Comparison of ENCODE assay signal across 8 mouse cellular contexts in genomic region chrX:99111088-99111724, GRCm38 (mm10). TPM values are rescaled to one million over a fixed set of nuclear protein-coding genes. Genes with fewer than 3 reads are reported as not detected.
DNase-seq lines count a peak whose midpoint lies in the region; ATAC-seq and TF ChIP-seq lines count a peak whose summit lies in the region.
"Not testable (repeated sequence)": the region's sequence is repeated elsewhere in the genome, so short reads cannot be mapped to it uniquely, and the experiment has no call there.

No protein-coding gene starts in this region.

- not testable (repeated sequence) for TF ChIP-seq EP300 in stomach, postnatal 0 days (optimal IDR thresholded peaks at IDR 0.05)

- not testable (repeated sequence) for TF ChIP-seq CTCF in stomach, postnatal 0 days (IDR thresholded peaks at IDR 0.05; ENCODE audit: low read depth)

- H3K27ac ChIP-seq in embryonic facial prominence, embryonic 11.5 days (replicated peaks; ENCODE audit: low read depth, low read length); forebrain, embryonic 14.5 days (ENCODE audit: low read depth, low read length); heart, embryonic 15.5 days; hindbrain, embryonic 16.5 days (ENCODE audit: low read depth, low read length); limb, embryonic 11.5 days (replicated peaks; ENCODE audit: low read depth, low read length); lung, embryonic 15.5 days; midbrain, embryonic 16.5 days (ENCODE audit: low read length); stomach, postnatal 0 days (replicated peaks): not testable (repeated sequence)

- not testable (repeated sequence) for H3K4me3 ChIP-seq in embryonic facial prominence, embryonic 11.5 days (ENCODE audit: low read depth, low read length); forebrain, embryonic 14.5 days (ENCODE audit: low read depth, low read length); heart, embryonic 15.5 days; hindbrain, embryonic 16.5 days (ENCODE audit: low read length); limb, embryonic 11.5 days (ENCODE audit: low read depth, low read length); lung, embryonic 15.5 days; midbrain, embryonic 16.5 days (ENCODE audit: low read depth, low read length); stomach, postnatal 0 days (ENCODE audit: low read depth, low read length)

- H3K9ac ChIP-seq in embryonic facial prominence, embryonic 11.5 days (replicated peaks; ENCODE audit: low read length); forebrain, embryonic 14.5 days (ENCODE audit: low read length); heart, embryonic 15.5 days; hindbrain, embryonic 16.5 days (ENCODE audit: low read depth, low read length); limb, embryonic 11.5 days (ENCODE audit: low read length); lung, embryonic 15.5 days; midbrain, embryonic 16.5 days (ENCODE audit: low read depth, low read length); stomach, postnatal 0 days (ENCODE audit: low read length): not testable (repeated sequence)

- H3K4me2 ChIP-seq in embryonic facial prominence, embryonic 11.5 days (ENCODE audit: low read depth, low read length); forebrain, embryonic 14.5 days (ENCODE audit: low read length); heart, embryonic 15.5 days; hindbrain, embryonic 16.5 days (ENCODE audit: low read length); limb, embryonic 11.5 days (ENCODE audit: low read depth, severe bottlenecking); lung, embryonic 15.5 days; midbrain, embryonic 16.5 days (ENCODE audit: low read length); stomach, postnatal 0 days (replicated peaks; ENCODE audit: low read depth): not testable (repeated sequence)

- not testable (repeated sequence) for DNase-seq in embryonic facial prominence, embryonic 11.5 days (ENCODE audit: low spot score); forebrain, embryonic 14.5 days (ENCODE audit: low spot score); limb, embryonic 11.5 days (ENCODE audit: low spot score); stomach, postnatal 0 days (ENCODE audit: low spot score)

- not testable (repeated sequence) for H3K27me3 ChIP-seq in embryonic facial prominence, embryonic 11.5 days (ENCODE audit: control insufficient read depth, insufficient read depth, low read length); forebrain, embryonic 14.5 days (replicated peaks; ENCODE audit: control insufficient read depth, insufficient read depth, low read length); heart, embryonic 15.5 days; hindbrain, embryonic 16.5 days (replicated peaks; ENCODE audit: control insufficient read depth, insufficient read depth, low read length); limb, embryonic 11.5 days (ENCODE audit: control insufficient read depth, insufficient read depth, low read length); lung, embryonic 15.5 days; midbrain, embryonic 16.5 days (ENCODE audit: control insufficient read depth, insufficient read depth, low read depth, low read length); stomach, postnatal 0 days (ENCODE audit: control insufficient read depth, insufficient read depth, low read length)

- not testable (repeated sequence) for H3K9me3 ChIP-seq in embryonic facial prominence, embryonic 11.5 days (replicated peaks; ENCODE audit: control insufficient read depth, low read length); forebrain, embryonic 14.5 days (replicated peaks; ENCODE audit: control insufficient read depth, low read length); heart, embryonic 15.5 days (replicated peaks); hindbrain, embryonic 16.5 days (ENCODE audit: control insufficient read depth, low read length); limb, embryonic 11.5 days (ENCODE audit: control insufficient read depth, low read length); lung, embryonic 15.5 days; midbrain, embryonic 16.5 days (replicated peaks; ENCODE audit: control insufficient read depth, low read length, poor library complexity, severe bottlenecking); stomach, postnatal 0 days (ENCODE audit: control insufficient read depth, low read length)

- WGBS in embryonic facial prominence, embryonic 11.5 days = 67% methylated on average over 5 of the region's 10 CpGs
- WGBS in forebrain, embryonic 14.5 days = 79% methylated on average over 4 of the region's 10 CpGs
- WGBS in heart, embryonic 15.5 days = 83% methylated on average over 7 of the region's 10 CpGs
- 63% methylated on average over 3 of the region's 10 CpGs for WGBS in hindbrain, embryonic 16.5 days
- 78% methylated on average over 6 of the region's 10 CpGs for WGBS in limb, embryonic 11.5 days
- 72% methylated on average over 6 of the region's 10 CpGs for WGBS in lung, embryonic 15.5 days
- WGBS in midbrain, embryonic 16.5 days = 69% methylated on average over 5 of the region's 10 CpGs
- 70% methylated on average over 7 of the region's 10 CpGs for WGBS in stomach, postnatal 0 days

- ATAC-seq in embryonic facial prominence, embryonic 11.5 days (replicated peaks; ENCODE audit: insufficient number of reproducible peaks, low FRiP score, low TSS enrichment, low read depth) = peak; percentile 75
- ATAC-seq in forebrain, embryonic 14.5 days = peak; percentile 52
- ATAC-seq in heart, embryonic 15.5 days (replicated peaks; ENCODE audit: insufficient number of reproducible peaks, insufficient read depth, low FRiP score, low read depth) = peak; percentile 53; the same call in 1 of the 2 replicates
- peak; percentile 34; the same call in 1 of the 2 replicates for ATAC-seq in hindbrain, embryonic 16.5 days
- 0 out of 2 replicates have a peak, but pooled peaks have one; percentile 68 for ATAC-seq in limb, embryonic 11.5 days (ENCODE audit: insufficient number of reproducible peaks, low FRiP score, low TSS enrichment, low read depth)
- ATAC-seq in lung, embryonic 15.5 days (ENCODE audit: borderline replicate concordance, extremely low read depth, low FRiP score, low TSS enrichment) = peak; percentile 46; the same call in 1 of the 2 replicates
- ATAC-seq in midbrain, embryonic 16.5 days = 0 out of 2 replicates have a peak, but pooled peaks have one; percentile 11
- ATAC-seq in stomach, postnatal 0 days (ENCODE audit: low FRiP score, low TSS enrichment) = peak; percentile 64; the same call in 1 of the 2 replicates

- H3K36me3 ChIP-seq in embryonic facial prominence, embryonic 11.5 days (replicated peaks; ENCODE audit: control insufficient read depth, insufficient read depth, low read depth, low read length); forebrain, embryonic 14.5 days (ENCODE audit: control insufficient read depth, insufficient read depth, low read length); heart, embryonic 15.5 days; hindbrain, embryonic 16.5 days (ENCODE audit: control insufficient read depth, insufficient read depth, low read length); limb, embryonic 11.5 days (ENCODE audit: control insufficient read depth, insufficient read depth, low read length); lung, embryonic 15.5 days; midbrain, embryonic 16.5 days (ENCODE audit: control insufficient read depth, insufficient read depth, low read length); stomach, postnatal 0 days (ENCODE audit: control insufficient read depth, insufficient read depth, low read length): not testable (repeated sequence)

- not testable (repeated sequence) for H3K4me1 ChIP-seq in embryonic facial prominence, embryonic 11.5 days (ENCODE audit: control insufficient read depth, insufficient read depth, low read length); forebrain, embryonic 14.5 days (ENCODE audit: control insufficient read depth, insufficient read depth, low read length); heart, embryonic 15.5 days (replicated peaks); hindbrain, embryonic 16.5 days (ENCODE audit: control insufficient read depth, insufficient read depth, low read depth, low read length); limb, embryonic 11.5 days (ENCODE audit: control insufficient read depth, insufficient read depth, low read length); lung, embryonic 15.5 days; midbrain, embryonic 16.5 days (ENCODE audit: control insufficient read depth, insufficient read depth, low read length); stomach, postnatal 0 days (replicated peaks; ENCODE audit: control insufficient read depth, insufficient read depth)

RNA-seq across cellular contexts. Expression of gene Efnb1, which starts 24.7 kb away (rescaled TPM):
- 26.0 and 31.6 TPM in 2 replicates for polyA plus RNA-seq in embryonic facial prominence, embryonic 11.5 days (2014; fragmentation: Nextera tagmentation; extraction: Ambion mirVana)
- 44.4 and 46.5 TPM in 2 replicates for polyA plus RNA-seq in forebrain, embryonic 14.5 days (2014; fragmentation: Nextera tagmentation; extraction: Ambion mirVana)
- 20.0 and 28.0 TPM in 2 replicates for polyA plus RNA-seq in heart, embryonic 15.5 days (2015; fragmentation: Nextera tagmentation; extraction: Ambion mirVana)
- 16.0 and 19.5 TPM in 2 replicates for polyA plus RNA-seq in hindbrain, embryonic 16.5 days (2015; fragmentation: Nextera tagmentation; extraction: Ambion mirVana)
- 39.3 and 45.7 TPM in 2 replicates for polyA plus RNA-seq in limb, embryonic 11.5 days (2014; fragmentation: Nextera tagmentation; extraction: Ambion mirVana)
- 44.1 and 47.3 TPM in 2 replicates for polyA plus RNA-seq in lung, embryonic 15.5 days (2015; fragmentation: Nextera tagmentation; extraction: Ambion mirVana)
- 15.6 and 19.6 TPM in 2 replicates for polyA plus RNA-seq in midbrain, embryonic 16.5 days (2015; fragmentation: Nextera tagmentation; extraction: Ambion mirVana)
- 18.3 and 19.3 TPM in 2 replicates for polyA plus RNA-seq in stomach, postnatal 0 days (2015; fragmentation: Nextera tagmentation; extraction: Ambion mirVana)

Comparison
In these comparisons a context has a peak if more than half of its experiments do, and no peak if none do; other contexts are left out.
1. ATAC-seq: peak in every context shown above with its lines; median percentile 75 in embryonic facial prominence, embryonic 11.5 days; 68 in limb, embryonic 11.5 days; 64 in stomach, postnatal 0 days; 53 in heart, embryonic 15.5 days; 52 in forebrain, embryonic 14.5 days; 46 in lung, embryonic 15.5 days; 34 in hindbrain, embryonic 16.5 days; 11 in midbrain, embryonic 16.5 days.